Mouse (Mus musculus): ENCODE results near the gene Cops4. TPM values are rescaled to one million over a fixed set of nuclear protein-coding genes. Genes with fewer than 3 reads are reported as not detected.

Gene Cops4
- polyA plus RNA-seq, 1 experiment from 2014 or later = 114 TPM

- peak overlapping the region; percentile 68; the same call in 1 of the 2 replicates for H3K27ac ChIP-seq
- no peaks in the 10 kb centered on the region for H3K27me3 ChIP-seq (replicated peaks)
- peak overlapping the region; percentile 82 for H3K4me2 ChIP-seq
- 47% methylated on average over 4 of the region's 4 CpGs for WGBS (ENCODE audit: insufficient replicate concordance)
- H3K4me1 ChIP-seq = peaks cover 39% of the 10 kb centered on the region
- H3K4me3 ChIP-seq = 0 out of 2 replicates have a peak overlapping the region, but pooled peaks have one; percentile 86
- no peak for ATAC-seq
- H3K36me3 ChIP-seq = no peaks in the 10 kb centered on the region
- H3K9me3 ChIP-seq (replicated peaks) = no peaks in the 10 kb centered on the region
- peak overlapping the region; percentile 67; the same call in 1 of the 2 replicates for H3K9ac ChIP-seq
Measured at GRCm38 (mm10) chr5:100501267-100501666, 16.8 kb upstream of the Cops4 start.

DNA sequence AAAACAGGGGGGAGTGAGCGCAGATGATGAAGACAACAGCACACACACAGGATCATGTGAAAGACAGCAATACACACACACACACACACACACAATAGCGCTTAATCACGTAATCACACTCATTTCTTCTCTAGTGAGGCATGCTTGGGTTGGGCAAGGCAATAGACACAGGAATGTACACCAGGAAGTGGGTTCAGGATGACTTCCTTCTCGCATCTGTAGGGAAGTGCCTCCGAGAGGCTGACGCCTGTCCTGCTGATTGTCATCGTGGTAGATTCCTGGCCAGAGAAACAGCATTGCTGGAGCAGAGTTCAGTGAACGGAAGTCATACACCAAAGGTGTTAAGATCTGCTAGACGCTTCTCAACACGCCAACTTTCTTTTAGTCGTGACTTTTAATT is 8.9 kb upstream of the Cops4 start:
- 27% methylated on average over 11 of the region's 11 CpGs for WGBS (ENCODE audit: insufficient replicate concordance)
- H3K36me3 ChIP-seq = no peaks in the 10 kb centered on the region
- no peak overlapping the region for H3K4me3 ChIP-seq
- no peak overlapping the region for H3K27ac ChIP-seq
- no peaks in the 10 kb centered on the region for H3K4me1 ChIP-seq
- no peak overlapping the region for H3K9ac ChIP-seq
- no peak for ATAC-seq
- H3K9me3 ChIP-seq (replicated peaks) = no peaks in the 10 kb centered on the region
- H3K4me2 ChIP-seq = 0 out of 2 replicates have a peak overlapping the region, but pooled peaks have one; percentile 4
- H3K27me3 ChIP-seq (replicated peaks) = peaks cover 19% of the 10 kb centered on the region

DNA sequence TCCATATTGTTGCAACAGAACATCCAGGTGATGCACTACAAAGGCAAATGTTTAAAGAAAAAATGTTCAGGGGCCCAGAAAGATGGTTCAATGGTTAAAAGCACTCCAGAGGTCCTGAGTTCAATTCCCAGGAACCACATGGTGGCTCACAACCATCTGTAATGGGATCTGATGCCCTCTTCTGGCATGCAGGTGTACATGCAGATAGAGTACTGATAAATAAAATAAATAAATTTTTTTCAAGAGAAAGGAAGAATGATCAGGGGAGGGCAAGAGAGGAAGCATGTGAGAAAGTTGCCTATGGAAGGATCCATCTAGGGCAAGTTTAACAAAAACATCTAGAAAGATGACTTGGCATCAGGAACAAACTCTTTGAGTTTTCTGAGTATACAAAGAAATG is 5.5 kb upstream of the Cops4 start:
- H3K9ac ChIP-seq = no peak overlapping the region
- H3K4me1 ChIP-seq = peaks cover 3% of the 10 kb centered on the region; the same call in 1 of the 2 replicates
- H3K27me3 ChIP-seq (replicated peaks) = peaks cover 39% of the 10 kb centered on the region
- no peak overlapping the region for H3K4me2 ChIP-seq
- H3K27ac ChIP-seq = no peak overlapping the region
- no peak for ATAC-seq
- H3K36me3 ChIP-seq = no peaks in the 10 kb centered on the region
- no peak overlapping the region for H3K4me3 ChIP-seq
- no peaks in the 10 kb centered on the region for H3K9me3 ChIP-seq (replicated peaks)

DNA sequence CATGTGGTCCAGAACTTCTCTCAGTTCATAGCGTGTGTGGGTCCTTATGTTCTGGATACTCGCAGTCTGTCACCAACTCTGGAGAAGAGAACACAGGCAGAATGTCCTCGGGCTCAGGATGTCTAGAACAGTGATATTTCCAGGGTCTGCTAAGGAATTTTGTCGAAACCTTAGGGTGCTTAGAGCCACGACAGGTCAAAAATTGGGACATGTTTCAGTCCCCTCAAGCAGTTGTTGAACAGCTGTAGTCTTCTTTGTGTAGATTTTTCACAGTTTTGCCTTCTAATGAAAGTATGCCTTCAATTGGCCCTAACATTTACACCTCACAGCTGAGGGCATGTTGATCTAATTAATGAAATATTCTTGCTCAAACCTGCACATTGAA is 910 bp downstream of the Cops4 start:
- ATAC-seq = no peak
- no peaks in the 10 kb centered on the region for H3K9me3 ChIP-seq (replicated peaks)
- peak overlapping the region; percentile 72 for H3K27ac ChIP-seq
- peaks cover 15% of the 10 kb centered on the region for H3K36me3 ChIP-seq
- H3K27me3 ChIP-seq (replicated peaks) = peaks cover 23% of the 10 kb centered on the region
- peak overlapping the region; percentile 83 for H3K4me3 ChIP-seq
- H3K9ac ChIP-seq = peak overlapping the region; percentile 86
- 6% methylated on average over 5 of the region's 5 CpGs for WGBS (ENCODE audit: insufficient replicate concordance)
- H3K4me1 ChIP-seq = peaks cover 25% of the 10 kb centered on the region
- H3K4me2 ChIP-seq = peak overlapping the region; percentile 90

DNA sequence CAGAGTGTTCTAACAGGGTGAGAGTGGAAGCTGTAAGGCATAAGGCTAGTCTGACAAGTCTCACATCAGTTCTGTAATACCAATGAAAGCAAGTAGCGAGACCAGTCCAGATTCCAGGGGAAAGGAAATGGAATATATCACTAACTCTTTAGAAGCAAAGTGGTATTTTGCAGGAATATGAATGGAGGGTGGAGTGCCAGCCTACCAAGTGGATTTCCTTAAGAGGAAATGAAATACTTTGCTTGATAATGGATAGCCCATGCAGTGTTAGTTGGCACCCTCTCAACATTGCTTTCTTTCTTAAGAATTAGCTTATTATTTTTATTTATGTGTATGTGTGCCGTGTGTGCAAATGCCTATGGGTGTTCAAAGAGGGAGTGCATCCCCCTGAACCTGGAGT is 2.1 kb downstream of the Cops4 start:
- no peak for ATAC-seq
- H3K9ac ChIP-seq = no peak overlapping the region
- 82% methylated on average over 2 of the region's 2 CpGs for WGBS (ENCODE audit: insufficient replicate concordance)

GRCm38 (mm10) chr5:100523331-100523730 is 5.2 kb downstream of the Cops4 start:
- H3K9ac ChIP-seq = no peak overlapping the region
- H3K27ac ChIP-seq = no peak overlapping the region
- 71% methylated on average over 1 of the region's 1 CpGs for WGBS (ENCODE audit: insufficient replicate concordance)
- no peak overlapping the region for H3K4me2 ChIP-seq
- H3K36me3 ChIP-seq = peaks cover 38% of the 10 kb centered on the region
- no peaks in the 10 kb centered on the region for H3K9me3 ChIP-seq (replicated peaks)
- no peak for ATAC-seq
- no peak overlapping the region for H3K4me3 ChIP-seq
- peaks cover 31% of the 10 kb centered on the region for H3K4me1 ChIP-seq
- H3K27me3 ChIP-seq (replicated peaks) = no peaks in the 10 kb centered on the region

More for the DNA sequence above, 2.1 kb downstream of the Cops4 start:
- H3K4me2 ChIP-seq = peak overlapping the region; percentile 90
- no peaks in the 10 kb centered on the region for H3K9me3 ChIP-seq (replicated peaks)
- peaks cover 11% of the 10 kb centered on the region for H3K27me3 ChIP-seq (replicated peaks)
- 0 out of 2 replicates have a peak overlapping the region, but pooled peaks have one; percentile 8 for H3K4me3 ChIP-seq
- peaks cover 24% of the 10 kb centered on the region for H3K36me3 ChIP-seq
- peaks cover 30% of the 10 kb centered on the region for H3K4me1 ChIP-seq
- no peak overlapping the region for H3K27ac ChIP-seq

DNA sequence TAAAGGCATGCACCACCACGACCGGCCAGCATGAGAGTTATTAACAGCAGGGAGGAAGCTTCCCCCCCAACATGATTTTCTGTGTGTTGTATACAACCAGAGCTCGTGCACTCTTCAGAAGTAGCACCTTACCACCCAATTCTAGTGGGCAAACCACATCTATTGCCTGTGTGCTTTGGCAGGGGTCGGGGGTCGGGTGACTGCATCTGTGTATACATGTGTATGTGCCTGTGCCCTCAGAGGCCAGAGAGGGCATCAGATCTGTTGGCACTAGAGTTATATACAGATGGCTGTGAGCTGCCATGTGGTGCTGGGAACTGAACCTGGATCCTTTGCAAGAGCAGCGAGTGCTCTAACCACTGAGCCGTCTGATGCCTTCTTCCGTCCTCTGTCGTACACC is 6.8 kb downstream of the Cops4 start:
- ATAC-seq = no peak

DNA sequence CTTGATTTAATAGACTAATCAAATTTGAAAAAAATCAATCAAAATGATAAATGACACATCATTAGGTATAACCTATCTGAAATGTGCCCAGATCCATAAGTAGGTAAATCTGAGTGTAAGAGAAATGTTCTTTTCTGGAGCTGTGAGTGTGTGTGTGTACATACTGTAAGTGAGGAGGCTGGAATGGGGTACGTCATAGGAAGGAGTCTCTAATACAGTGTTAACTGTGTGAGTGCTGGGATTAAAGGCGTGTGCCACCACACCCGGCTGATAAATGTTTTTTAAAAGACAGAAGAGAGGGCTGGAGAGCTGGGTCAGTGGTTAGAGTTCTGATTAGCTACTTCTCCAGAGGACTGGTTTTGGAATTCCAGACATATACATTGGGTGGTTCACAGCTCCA is 7.5 kb downstream of the Cops4 start:
- WGBS (ENCODE audit: insufficient replicate concordance) = 41% methylated on average over 3 of the region's 3 CpGs
- no peak overlapping the region for H3K9ac ChIP-seq
- peaks cover 61% of the 10 kb centered on the region for H3K36me3 ChIP-seq
- no peak overlapping the region for H3K4me3 ChIP-seq
- H3K27ac ChIP-seq = no peak overlapping the region
- H3K9me3 ChIP-seq (replicated peaks) = no peaks in the 10 kb centered on the region
- no peak for ATAC-seq
- no peaks in the 10 kb centered on the region for H3K27me3 ChIP-seq (replicated peaks)
- peaks cover 14% of the 10 kb centered on the region for H3K4me1 ChIP-seq
- no peak overlapping the region for H3K4me2 ChIP-seq

More for the DNA sequence above, 6.8 kb downstream of the Cops4 start:
- Histone ChIP-seq H3K4me2 (no peak overlapping the region), H3K4me1 (peaks cover 21% of the 10 kb centered on the region), H3K9ac (no peak overlapping the region), H3K4me3 (no peak overlapping the region), H3K36me3 (peaks cover 54% of the 10 kb centered on the region), H3K9me3 (replicated peaks) (no peaks in the 10 kb centered on the region), H3K27ac (no peak overlapping the region), H3K27me3 (replicated peaks) (no peaks in the 10 kb centered on the region)
- WGBS (ENCODE audit: insufficient replicate concordance) = 85% methylated on average over 9 of the region's 9 CpGs

- Histone ChIP-seq H3K4me2 (no peak overlapping the region), H3K9ac (no peak overlapping the region), H3K36me3 (peaks cover 67% of the 10 kb centered on the region), H3K27me3 (replicated peaks) (no peaks in the 10 kb centered on the region), H3K9me3 (replicated peaks) (no peaks in the 10 kb centered on the region), H3K4me3 (no peak overlapping the region), H3K4me1 (peaks cover 14% of the 10 kb centered on the region), H3K27ac (no peak overlapping the region)
- ATAC-seq = 0 out of 2 replicates have a peak, but pooled peaks have one; percentile 27
- 30% methylated on average over 7 of the region's 7 CpGs for WGBS (ENCODE audit: insufficient replicate concordance)
Measured at GRCm38 (mm10) chr5:100526164-100526563, 8.1 kb downstream of the Cops4 start.

GRCm38 (mm10) chr5:100535826-100536225 is 17.7 kb downstream of the Cops4 start:
- WGBS (ENCODE audit: insufficient replicate concordance) = 78% methylated on average over 7 of the region's 7 CpGs
- peaks cover 84% of the 10 kb centered on the region for H3K36me3 ChIP-seq

GRCm38 (mm10) chr5:100536638-100537037 is 18.5 kb downstream of the Cops4 start:
- Histone ChIP-seq H3K9ac (no peak overlapping the region), H3K4me3 (no peak overlapping the region), H3K4me2 (no peak overlapping the region), H3K4me1 (no peaks in the 10 kb centered on the region), H3K27me3 (replicated peaks) (no peaks in the 10 kb centered on the region), H3K27ac (no peak overlapping the region), H3K36me3 (peaks cover 82% of the 10 kb centered on the region), H3K9me3 (replicated peaks) (no peaks in the 10 kb centered on the region)
- ATAC-seq = no peak
- WGBS (ENCODE audit: insufficient replicate concordance) = 76% methylated on average over 3 of the region's 3 CpGs

More at GRCm38 (mm10) chr5:100535826-100536225, 17.7 kb downstream of the Cops4 start:
- no peak overlapping the region for H3K4me2 ChIP-seq
- no peaks in the 10 kb centered on the region for H3K27me3 ChIP-seq (replicated peaks)
- no peak overlapping the region for H3K27ac ChIP-seq
- ATAC-seq = no peak
- H3K4me3 ChIP-seq = no peak overlapping the region
- no peaks in the 10 kb centered on the region for H3K4me1 ChIP-seq
- no peak overlapping the region for H3K9ac ChIP-seq
- no peaks in the 10 kb centered on the region for H3K9me3 ChIP-seq (replicated peaks)

GRCm38 (mm10) chr5:100546294-100547080 is 28.4 kb downstream of the Cops4 start:
- no peaks in the 10 kb centered on the region for H3K9me3 ChIP-seq (replicated peaks)
- no peaks in the 10 kb centered on the region for H3K27me3 ChIP-seq (replicated peaks)
- no peak overlapping the region for H3K4me2 ChIP-seq
- H3K36me3 ChIP-seq = peaks cover 80% of the 10 kb centered on the region
- H3K4me1 ChIP-seq = no peaks in the 10 kb centered on the region
- 83% methylated on average over 6 of the region's 6 CpGs for WGBS (ENCODE audit: insufficient replicate concordance)
- no peak for ATAC-seq
- H3K4me3 ChIP-seq = no peak overlapping the region
- no peak overlapping the region for H3K9ac ChIP-seq
- no peak overlapping the region for H3K27ac ChIP-seq

Data from liver, embryonic 12.5 days (tissue).